Mouse (Mus musculus): ENCODE results near the gene Fam78a.

Gene Fam78a

GRCm38 (mm10) chr2:32077744-32078143, 6.9 kb downstream of the Fam78a start:
- in situ Hi-C loops (cut with MboI; ENCODE audit: unreplicated experiment in 2 of 2): no loop called here

GRCm38 (mm10) chr2:32075368-32075767, 9.3 kb downstream of the Fam78a start:
- in situ Hi-C loops (cut with MboI; ENCODE audit: unreplicated experiment in 2 of 2): no loop called here

GRCm38 (mm10) chr2:32074404-32074803, 10.3 kb downstream of the Fam78a start:
- in situ Hi-C loops (cut with MboI; ENCODE audit: unreplicated experiment in 2 of 2): no loop called here

- in situ Hi-C loops (cut with MboI; ENCODE audit: unreplicated experiment in 2 of 2): no loop called here
Observed at GRCm38 (mm10) chr2:32070747-32071146, 13.9 kb downstream of the Fam78a start.

- in situ Hi-C loops (cut with MboI; ENCODE audit: unreplicated experiment in 2 of 2): no loop called here
Observed at GRCm38 (mm10) chr2:32068811-32069607, 15.6 kb downstream of the Fam78a start.

- in situ Hi-C loops (cut with MboI; ENCODE audit: unreplicated experiment in 2 of 2): no loop called here
Observed at GRCm38 (mm10) chr2:32066005-32066404, 18.7 kb downstream of the Fam78a start.

GRCm38 (mm10) chr2:32065371-32065791, 19.3 kb downstream of the Fam78a start:
- in situ Hi-C loops (cut with MboI; ENCODE audit: unreplicated experiment in 2 of 2): no loop called here

- in situ Hi-C loops (cut with MboI; ENCODE audit: unreplicated experiment in 2 of 2): no loop called here
Observed at GRCm38 (mm10) chr2:32064913-32065312, 19.7 kb downstream of the Fam78a start.

GRCm38 (mm10) chr2:32063451-32064151, 21.1 kb downstream of the Fam78a start:
- in situ Hi-C loops (cut with MboI; ENCODE audit: unreplicated experiment in 2 of 2): no loop called here

GRCm38 (mm10) chr2:32062626-32063410, 21.8 kb downstream of the Fam78a start:
- in situ Hi-C loops (cut with MboI; ENCODE audit: unreplicated experiment in 2 of 2): no loop called here

- in situ Hi-C loops (cut with MboI; ENCODE audit: unreplicated experiment in 2 of 2): no loop called here
Observed at GRCm38 (mm10) chr2:32061722-32062505, 22.7 kb downstream of the Fam78a start.

- in situ Hi-C loops (cut with MboI; ENCODE audit: unreplicated experiment in 2 of 2): no loop called here
Observed at GRCm38 (mm10) chr2:32061189-32061588, 23.5 kb downstream of the Fam78a start.

- in situ Hi-C loops (cut with MboI; ENCODE audit: unreplicated experiment in 2 of 2): no loop called here
Observed at GRCm38 (mm10) chr2:32060228-32060805, 24.3 kb downstream of the Fam78a start.

GRCm38 (mm10) chr2:32059613-32060012, 25.0 kb downstream of the Fam78a start:
- in situ Hi-C loops (cut with MboI; ENCODE audit: unreplicated experiment in 2 of 2): no loop called here

GRCm38 (mm10) chr2:32058716-32059115, 25.9 kb downstream of the Fam78a start:
- in situ Hi-C loops (cut with MboI; ENCODE audit: unreplicated experiment in 2 of 2): no loop called here

- in situ Hi-C loops (cut with MboI; ENCODE audit: unreplicated experiment in 2 of 2): no loop called here
Observed at GRCm38 (mm10) chr2:32058241-32058640, 26.4 kb downstream of the Fam78a start.

GRCm38 (mm10) chr2:32057794-32058193, 26.9 kb downstream of the Fam78a start:
- in situ Hi-C loops (cut with MboI; ENCODE audit: unreplicated experiment in 2 of 2): no loop called here

GRCm38 (mm10) chr2:32057360-32057759, 27.3 kb downstream of the Fam78a start:
- in situ Hi-C loops (cut with MboI; ENCODE audit: unreplicated experiment in 2 of 2): no loop called here

GRCm38 (mm10) chr2:32056524-32056923, 28.1 kb downstream of the Fam78a start:
- in situ Hi-C loops (cut with MboI; ENCODE audit: unreplicated experiment in 2 of 2): no loop called here

- in situ Hi-C loops (cut with MboI; ENCODE audit: unreplicated experiment in 2 of 2): no loop called here
Observed at GRCm38 (mm10) chr2:32055357-32055965, 29.2 kb downstream of the Fam78a start.

Measured in v-Abl transformed pro-B cells (cell line).